Mouse (Mus musculus) left cerebral cortex, postnatal 36 days (tissue): ENCODE results near the gene Gm5150. TPM values are rescaled to one million over a fixed set of nuclear protein-coding genes. Genes with fewer than 3 reads are reported as not detected.
"Not testable (repeated sequence)": the region's sequence is repeated elsewhere in the genome, so short reads cannot be mapped to it uniquely, and the experiment has no call there.

Experiments used
- DNase-seq, 2 experiments: peaks; one replicate each; pipeline ENCODE4 v3.0.0; 2021 to 2022; ENCODE audit warnings: low spot score in 2 of 2, mixed read lengths in 1 of 2
- intact Hi-C: fragments of 180-260 bp; cut with DNase I; formaldehyde crosslinking; loops from one replicate; pipeline ENCODE4 v1.15.1; 2025
- microRNA-seq: library from miRNA; unstranded; fragments of <30 nt; microRNA quantifications from one replicate; pipeline ENCODE4 v1.2.0, GENCODE M21; 2022
- total RNA-seq, 2 experiments: library from RNA; stranded (reverse); gene quantifications; 2 replicates each; pipeline ENCODE4 v1.2.3; 2021

Gene Gm5150
- total RNA-seq: not detected

DNA sequence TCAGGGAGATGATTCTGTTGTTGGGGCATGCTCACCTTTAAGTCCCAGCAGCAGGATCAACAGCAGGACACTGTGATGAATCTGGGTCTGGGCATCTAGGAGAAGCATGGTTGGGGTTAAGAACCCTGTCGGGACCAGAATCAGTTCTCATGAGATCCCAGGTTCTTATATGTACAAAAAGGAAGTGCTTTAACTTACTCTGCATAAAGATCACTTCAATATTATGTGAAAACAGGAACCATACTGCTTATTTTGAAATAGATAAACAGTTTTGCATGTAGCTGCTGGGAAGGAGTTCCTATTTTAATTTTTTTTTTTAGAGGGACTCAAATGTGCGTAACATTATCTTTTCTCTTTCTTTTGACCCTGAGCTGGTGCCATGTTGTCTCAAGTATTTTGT is at the start of gene Gm5150:
Gene Gm5150 (minus strand): TSS at position 223 of the 400 bp plus-strand sequence.
- intact Hi-C loops: no loop called here

DNA sequence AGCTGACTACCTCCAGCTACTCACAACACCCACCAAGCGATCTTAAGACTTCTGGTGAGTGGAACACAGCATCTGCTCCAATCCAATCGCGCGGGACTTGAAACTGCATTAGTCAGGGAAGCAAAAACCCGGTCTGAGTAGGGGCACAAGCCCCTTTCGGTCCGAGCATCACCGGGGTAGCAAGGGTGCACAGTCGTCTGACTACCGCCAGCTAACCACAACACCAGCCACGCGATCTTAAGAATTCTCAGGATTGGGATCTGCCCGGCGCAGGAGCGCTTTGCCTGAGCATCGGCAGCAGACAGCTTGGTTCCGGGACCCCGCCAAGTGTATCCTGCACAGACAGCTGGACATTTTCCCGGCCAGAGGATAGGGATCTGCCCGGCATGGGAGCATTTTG is 45.5 kb upstream of the Gm5150 start:
- intact Hi-C loops, DNase-seq: not testable (repeated sequence)

More for the DNA sequence above, at the start of gene Gm5150:
- DNase-seq: no peak

DNA sequence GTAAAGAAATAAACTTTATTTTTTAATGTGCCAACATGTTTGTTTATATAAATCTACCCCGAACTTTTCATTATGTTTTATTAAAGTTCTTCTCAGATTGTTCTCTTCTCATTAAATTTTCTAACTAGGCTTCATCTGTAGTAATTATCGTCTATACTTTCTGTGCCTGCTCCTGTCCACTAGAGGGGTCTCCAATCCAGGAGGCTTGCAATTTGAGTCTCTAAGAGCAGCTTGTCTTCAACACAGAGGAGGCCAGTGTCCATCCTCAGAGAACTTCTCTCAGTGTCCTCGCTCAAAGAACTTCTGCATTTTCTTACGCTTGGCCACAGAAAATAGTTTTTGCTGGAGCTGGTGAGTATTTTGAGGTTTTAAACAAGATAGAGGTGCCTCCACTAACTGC is 41.1 kb upstream of the Gm5150 start:
- DNase-seq: no peak
- intact Hi-C loops: no loop called here

GRCm38 (mm10) chr3:16043315-16043714 is 37.1 kb upstream of the Gm5150 start:
- intact Hi-C loops: loop anchor here (5.0 kb wide), 1 partner anchor 781 kb away; no protein-coding TSS in a partner anchor
- peak in 1 of 2 experiments; percentile 18 for DNase-seq

- intact Hi-C loops: loop anchor here (5.0 kb wide), 1 partner anchor 1802 kb away; no protein-coding TSS in a partner anchor
- DNase-seq: peak; percentile 22 to 37
These were observed 18.8 kb upstream of the Gm5150 start for GRCm38 (mm10) chr3:16024988-16025387.

DNA sequence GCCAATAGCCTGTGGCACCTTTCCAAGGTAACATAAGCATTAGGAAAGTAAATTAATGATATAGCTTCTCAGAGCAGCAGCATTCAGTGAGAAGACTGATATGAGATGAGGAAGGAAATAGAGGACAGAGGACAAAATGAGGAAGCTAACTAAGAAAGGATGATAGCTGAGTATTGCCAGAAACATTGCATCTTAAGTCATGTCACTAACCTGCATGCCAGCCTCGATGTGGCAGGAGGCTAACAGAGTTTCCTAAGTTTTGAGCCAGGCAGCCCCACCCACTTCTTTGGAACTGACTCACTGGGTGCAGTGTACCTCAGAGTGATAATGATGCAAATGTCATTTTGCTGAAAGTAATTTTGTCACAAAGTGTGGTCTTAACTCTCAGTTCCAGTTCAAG is 16.0 kb upstream of the Gm5150 start:
- no peak for DNase-seq
- intact Hi-C loops: loop anchor here (5.0 kb wide), 1 partner anchor 1805 kb away; no protein-coding TSS in a partner anchor

DNA sequence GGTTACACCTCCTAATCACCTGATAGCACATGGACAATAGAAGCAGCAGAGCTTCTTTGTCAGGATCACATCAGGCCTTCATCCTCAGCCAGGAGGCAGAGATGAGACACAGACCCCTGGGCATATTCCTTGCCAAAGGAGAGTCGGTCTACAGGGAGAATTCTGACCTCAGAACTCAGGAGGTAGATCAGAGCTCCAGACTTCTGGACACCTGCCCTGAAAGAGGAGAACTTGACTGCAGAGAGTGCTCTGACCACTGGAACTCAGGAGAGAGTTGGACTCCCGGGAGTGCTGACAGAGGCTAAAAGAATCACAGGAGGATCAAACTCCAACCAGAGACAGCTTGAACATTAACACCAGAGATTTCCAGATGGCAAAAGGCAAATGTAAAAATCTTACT is 8.2 kb upstream of the Gm5150 start:
- DNase-seq, intact Hi-C loops: not testable (repeated sequence)

GRCm38 (mm10) chr3:16007827-16008226 is 1.6 kb upstream of the Gm5150 start:
- no peak for DNase-seq
- intact Hi-C loops: no loop called here

DNA sequence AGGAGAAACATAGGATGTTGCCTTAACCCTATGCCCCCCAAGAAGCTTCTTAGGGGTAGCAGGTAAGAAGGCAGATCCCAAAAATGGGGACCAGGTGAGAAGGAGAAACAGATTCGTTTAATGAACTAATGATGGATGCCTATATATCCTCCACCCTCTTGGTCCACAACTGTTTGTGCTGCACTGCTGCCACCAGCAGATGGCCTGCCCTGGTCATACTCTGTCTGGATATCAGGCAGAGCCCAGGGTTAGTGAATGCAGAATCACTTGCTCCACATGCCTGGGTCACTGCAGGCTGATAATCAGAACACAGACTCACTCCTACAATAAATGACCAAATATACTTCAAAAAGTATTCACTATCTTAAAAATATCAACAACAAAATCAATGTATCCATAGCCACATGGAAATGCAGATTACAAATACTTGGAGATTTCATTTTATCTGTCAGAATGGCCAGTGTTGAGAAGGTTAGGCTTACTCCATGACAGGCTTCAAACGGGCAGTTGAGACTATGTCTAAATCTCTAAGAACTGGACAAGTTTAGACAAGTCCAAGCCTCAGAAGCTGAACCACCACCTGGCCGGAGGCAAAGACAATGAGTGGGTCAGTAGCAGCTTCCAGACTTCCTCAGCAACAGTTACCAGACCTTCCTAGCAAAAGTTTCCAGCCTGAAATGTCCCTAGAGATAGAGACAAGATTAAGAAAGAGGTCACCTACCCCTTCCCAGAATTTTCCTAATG is 2.2 kb downstream of the Gm5150 start:
- intact Hi-C loops: no loop called here
- DNase-seq: no peak

DNA sequence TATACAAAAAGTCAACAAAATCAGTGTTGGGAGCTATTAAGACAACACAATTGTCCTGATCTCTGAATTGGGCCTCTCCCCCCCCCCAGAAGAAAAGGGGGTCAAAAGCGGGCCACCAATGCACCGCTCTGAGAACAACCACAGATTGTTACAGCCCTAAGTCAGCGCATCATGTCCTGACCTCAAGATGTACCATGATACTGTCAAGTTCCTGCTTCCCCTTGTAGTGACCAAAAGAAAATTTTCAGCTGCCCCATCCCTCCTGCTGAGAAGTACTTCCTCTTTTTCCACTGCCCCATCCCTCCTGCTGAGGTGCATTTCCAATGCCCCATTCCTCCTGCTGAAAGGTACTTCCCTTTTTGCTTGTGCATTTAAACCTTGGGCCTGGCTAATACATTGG is 6.8 kb downstream of the Gm5150 start:
- intact Hi-C loops, DNase-seq: not testable (repeated sequence)

- intact Hi-C loops: no loop called here
- DNase-seq: no peak
These were observed 24.0 kb downstream of the Gm5150 start for GRCm38 (mm10) chr3:15982216-15982615.

DNA sequence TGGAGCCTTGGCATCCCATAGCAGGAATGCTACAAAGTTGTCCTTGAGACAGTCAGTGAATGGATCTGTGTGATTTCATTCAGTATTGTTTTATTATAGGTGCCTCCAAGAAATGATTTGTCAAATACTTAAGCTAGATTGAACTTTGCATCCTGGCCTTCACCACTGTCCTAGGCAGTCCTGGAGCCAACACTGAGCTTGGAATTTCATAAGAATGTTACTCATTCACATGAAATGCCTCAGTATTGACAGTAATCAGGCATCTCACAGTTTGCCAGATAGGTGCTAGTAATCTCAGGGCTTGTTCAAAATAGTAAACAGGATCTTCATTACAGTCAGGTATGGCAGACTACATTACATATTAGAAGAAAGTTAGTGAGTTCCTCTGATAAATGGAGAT is 49.3 kb downstream of the Gm5150 start:
- no peak for DNase-seq
- intact Hi-C loops: no loop called here

Small RNA genes lying within 50 kb of the gene (microRNA-seq; reads per million reads assigned to microRNA genes)
- not detected for gene Gm24694

Other genes with a start within 250 kb of the Gm5150 start
- gene Sirpb1c, start 157.9 kb downstream of the Gm5150 start, total RNA-seq: not detected